Mouse (Mus musculus) liver, embryonic 14.5 days (tissue): ENCODE results near the gene Magi3.

ENCODE experiments used
- CTCF ChIP-seq: IDR thresholded peaks from 2 replicates; pipeline ENCODE4 v1.5.1; 2016; ENCODE audit warnings: antibody characterized with exemption, low read depth, control low read depth
- EP300 ChIP-seq: IDR thresholded peaks from 2 replicates; pipeline ENCODE4 v1.6.1; 2016; ENCODE audit warnings: antibody characterized with exemption, low read depth

GRCm38 (mm10) chr3:104069395-104069794 is 150.8 kb downstream of the Magi3 start:
- TF ChIP-seq CTCF: no peak
- peak; percentile 80 for TF ChIP-seq EP300
